Mouse (Mus musculus) intestine, embryonic 14.5 days (tissue): ENCODE measurements around the gene Rarg. TPM values are rescaled to one million over a fixed set of nuclear protein-coding genes. Genes with fewer than 3 reads are reported as not detected.
A peak's percentile ranks its signal among the peaks of the same experiment; 100 is the strongest.

Experiments used
- ATAC-seq: fragments of 200-750 bp; cut with Nextera tagmentation; replicated peaks from 2 replicates; pipeline ENCODE4 v1.8.0; 2017; ENCODE audit warnings: low read depth, moderate number of reproducible peaks, moderate TSS enrichment, moderate library complexity; ENCODE audit not compliant: low FRiP score, low TSS enrichment
- DNase-seq: peaks from one replicate; pipeline ENCODE4 v3.0.0-alpha.2; 2018; ENCODE audit warnings: low spot score
- H3K27ac ChIP-seq: fragments of 300-500 bp; sonication (generic); 2 replicates; pipeline ENCODE4 v1.5.1; 2014; ENCODE audit warnings: low read depth, mild to moderate bottlenecking, control low read depth
- H3K27me3 ChIP-seq: fragments of 300-500 bp; sonication (generic); replicated peaks from 2 replicates; pipeline ENCODE4 v1.6.1; 2014; ENCODE audit warnings: low read length, control low read depth; ENCODE audit not compliant: control insufficient read depth, insufficient read depth
- H3K36me3 ChIP-seq: fragments of 300-500 bp; sonication (generic); 2 replicates; pipeline ENCODE4 v1.6.1; 2014; ENCODE audit warnings: low read length, control low read depth; ENCODE audit not compliant: control insufficient read depth, insufficient read depth
- H3K4me1 ChIP-seq: fragments of 300-500 bp; sonication (generic); replicated peaks from 2 replicates; pipeline ENCODE4 v1.6.1; 2014; ENCODE audit warnings: low read length, control low read depth, mixed read lengths; ENCODE audit not compliant: control insufficient read depth, insufficient read depth
- H3K4me2 ChIP-seq: fragments of 300-500 bp; sonication (generic); 2 replicates; pipeline ENCODE4 v1.6.1; 2014; ENCODE audit warnings: low read length
- H3K4me3 ChIP-seq: fragments of 300-500 bp; sonication (generic); 2 replicates; pipeline ENCODE4 v1.5.1; 2014; ENCODE audit warnings: low read depth, low read length, control low read depth, mixed read lengths
- H3K9ac ChIP-seq: fragments of 300-500 bp; sonication (generic); 2 replicates; pipeline ENCODE4 v1.6.1; 2014; ENCODE audit warnings: mild to moderate bottlenecking, low read length
- H3K9me3 ChIP-seq: fragments of 300-500 bp; sonication (generic); 2 replicates; pipeline ENCODE4 v1.6.1; 2016; ENCODE audit warnings: low read length, control low read depth; ENCODE audit not compliant: control insufficient read depth
- WGBS: fragments of 180-500 bp; shearing (Covaris S2); extraction: QIAGEN DNeasy Blood & Tissue Kit; methylation state at CpG from one replicate; pipeline ENCODE4 v1.1.7; 2014; 5-methylcytosine and 5-hydroxymethylcytosine counted together
- polyA plus RNA-seq: library from polyadenylated mRNA; unstranded; fragments of >200 nt; fragmentation: Nextera tagmentation; extraction: Ambion mirVana; gene quantifications from 2 replicates; pipeline ENCODE4 v1.2.1, GENCODE M21; 2014

Rarg gene
- polyA plus RNA-seq, 1 experiment from 2014 or later = 16.4 TPM

DNA sequence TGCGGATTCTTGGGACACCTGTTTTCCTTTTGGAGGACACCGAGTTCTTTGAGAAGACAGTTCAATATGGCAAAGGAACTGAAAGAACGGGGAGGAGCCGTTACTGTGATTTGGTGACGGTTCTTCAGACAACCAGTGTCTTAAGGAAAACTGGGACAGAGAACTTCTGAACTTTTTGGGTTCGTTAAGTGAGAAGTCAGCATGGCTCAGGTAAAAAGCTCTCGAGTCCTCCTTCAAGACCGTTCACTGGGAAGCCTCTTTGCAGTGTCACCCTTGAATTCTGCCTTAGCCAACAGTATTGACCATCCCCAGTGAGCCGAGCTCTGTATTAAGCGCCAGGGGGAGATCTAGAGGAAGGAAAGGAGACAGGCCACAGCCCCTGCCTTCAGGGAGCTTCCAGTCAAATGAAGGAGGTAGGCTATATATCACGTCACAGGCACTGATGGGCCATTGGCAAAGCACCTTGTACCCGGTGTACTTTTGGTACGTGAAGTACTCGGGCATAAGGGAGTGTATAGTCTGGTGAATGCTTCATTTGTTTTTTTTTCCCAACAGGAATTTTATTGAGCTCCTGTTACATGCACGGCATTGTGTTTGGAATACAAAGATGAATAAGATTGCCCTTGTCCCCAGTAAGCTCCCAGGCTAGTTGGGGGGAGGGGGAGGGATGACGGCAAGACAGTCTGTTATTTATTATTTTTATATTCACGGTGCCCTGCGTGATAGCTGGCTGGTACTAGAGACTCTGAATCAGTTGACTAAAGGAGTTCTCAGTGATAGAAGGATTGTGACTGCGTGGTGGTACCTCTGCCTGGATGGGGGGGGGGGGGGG is 52.4 kb downstream of the Rarg start, which contains the start of gene Csad:
Gene Csad (minus strand): TSS at position 51 of the 832 bp plus-strand sequence.
- Histone ChIP-seq H3K36me3 (peaks cover 40% of the 10 kb centered on the region), H3K4me1 (peaks cover 24% of the 10 kb centered on the region), H3K9ac (peak within 1 kb of the TSS; percentile 95), H3K4me3 (peak within 1 kb of the TSS; percentile 90), H3K9me3 (no peaks in the 10 kb centered on the region), H3K27me3 (no peaks in the 10 kb centered on the region), H3K4me2 (peak within 1 kb of the TSS; percentile 59), H3K27ac (peak within 1 kb of the TSS; percentile 99)
- no peak for ATAC-seq
- DNase-seq = no peak
- 46% methylated on average over 19 of the region's 19 CpGs for WGBS

- H3K27ac ChIP-seq = peak overlapping the region; percentile 99
- H3K9me3 ChIP-seq = no peaks in the 10 kb centered on the region
- H3K27me3 ChIP-seq = no peaks in the 10 kb centered on the region
- peak overlapping the region; percentile 59 for H3K4me2 ChIP-seq
- ATAC-seq (peak; percentile 51), DNase-seq (peak; percentile 85)
- peak overlapping the region; percentile 95 for H3K9ac ChIP-seq
- 2% methylated on average over 23 of the region's 72 CpGs for WGBS
- peak overlapping the region; percentile 90 for H3K4me3 ChIP-seq
- peaks cover 24% of the 10 kb centered on the region for H3K4me1 ChIP-seq
- peaks cover 31% of the 10 kb centered on the region for H3K36me3 ChIP-seq
These were observed 53.4 kb downstream of the Rarg start for GRCm38 (mm10) chr15:102203835-102204381.

GRCm38 (mm10) chr15:102202971-102203834 is 54.1 kb downstream of the Rarg start, which contains the start of gene Zfp740:
Gene Zfp740 (plus strand): TSS chr15:102203249.
- H3K4me1 ChIP-seq = peaks cover 24% of the 10 kb centered on the region
- H3K4me3 ChIP-seq = peak within 1 kb of the TSS; percentile 90
- WGBS = under 1% methylated on average over 54 of the region's 68 CpGs
- peak within 1 kb of the TSS; percentile 99 for H3K27ac ChIP-seq
- H3K9me3 ChIP-seq = no peaks in the 10 kb centered on the region
- peak within 1 kb of the TSS; percentile 59 for H3K4me2 ChIP-seq
- peak; percentile 96 for DNase-seq
- peak; percentile 96 for ATAC-seq
- H3K36me3 ChIP-seq = peaks cover 24% of the 10 kb centered on the region
- peak within 1 kb of the TSS; percentile 95 for H3K9ac ChIP-seq
- no peaks in the 10 kb centered on the region for H3K27me3 ChIP-seq

- H3K4me3 ChIP-seq = no peak overlapping the region
- ATAC-seq (no peak), DNase-seq (no peak)
- no peaks in the 10 kb centered on the region for H3K9me3 ChIP-seq
- H3K4me2 ChIP-seq = no peak overlapping the region
- WGBS = 73% methylated on average over 4 of the region's 4 CpGs
- H3K27ac ChIP-seq = no peak overlapping the region
- H3K36me3 ChIP-seq = peaks cover 10% of the 10 kb centered on the region
- H3K4me1 ChIP-seq = peaks cover 5% of the 10 kb centered on the region
- H3K27me3 ChIP-seq = no peaks in the 10 kb centered on the region
- no peak overlapping the region for H3K9ac ChIP-seq
These were observed 58.5 kb downstream of the Rarg start for GRCm38 (mm10) chr15:102198841-102199240.

GRCm38 (mm10) chr15:102195373-102195772 is 61.9 kb downstream of the Rarg start:
- H3K27ac ChIP-seq = no peak overlapping the region
- H3K4me3 ChIP-seq = no peak overlapping the region
- H3K9me3 ChIP-seq = no peaks in the 10 kb centered on the region
- 58% methylated on average over 4 of the region's 4 CpGs for WGBS
- no peak overlapping the region for H3K4me2 ChIP-seq
- no peaks in the 10 kb centered on the region for H3K27me3 ChIP-seq
- H3K36me3 ChIP-seq = 0 out of 2 replicates have a peak, but pooled peaks cover 5% of the 10 kb centered on the region
- H3K4me1 ChIP-seq = no peaks in the 10 kb centered on the region
- DNase-seq (no peak), ATAC-seq (no peak)
- H3K9ac ChIP-seq = no peak overlapping the region

GRCm38 (mm10) chr15:102194439-102194838 is 62.9 kb downstream of the Rarg start:
- no peak overlapping the region for H3K4me2 ChIP-seq
- H3K9ac ChIP-seq = no peak overlapping the region
- 85% methylated on average over 4 of the region's 4 CpGs for WGBS
- 0 out of 2 replicates have a peak, but pooled peaks cover 5% of the 10 kb centered on the region for H3K36me3 ChIP-seq
- H3K4me1 ChIP-seq = no peaks in the 10 kb centered on the region
- ATAC-seq (no peak), DNase-seq (no peak)
- H3K27ac ChIP-seq = no peak overlapping the region
- no peaks in the 10 kb centered on the region for H3K27me3 ChIP-seq
- H3K9me3 ChIP-seq = no peaks in the 10 kb centered on the region
- no peak overlapping the region for H3K4me3 ChIP-seq

DNA sequence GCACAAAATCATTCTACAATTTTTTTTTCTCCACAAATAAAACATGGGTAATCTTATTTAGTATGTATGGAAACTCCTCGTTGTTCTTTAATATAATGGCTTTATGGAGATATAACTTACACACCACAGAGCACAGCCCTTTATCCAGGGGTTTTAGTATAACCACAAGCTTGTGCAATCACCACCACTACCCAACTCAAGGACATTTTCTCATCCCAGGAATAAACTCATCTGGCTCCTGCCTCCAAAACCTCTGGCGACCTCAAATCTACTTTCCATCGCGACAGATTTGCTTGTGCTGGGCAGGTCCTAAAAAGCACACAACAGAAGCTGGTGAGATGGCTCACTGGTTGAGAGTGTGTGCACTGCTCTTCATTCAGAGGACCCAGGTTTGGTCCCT is 63.7 kb downstream of the Rarg start:
- 77% methylated on average over 4 of the region's 4 CpGs for WGBS
- no peaks in the 10 kb centered on the region for H3K27me3 ChIP-seq
- no peak overlapping the region for H3K4me2 ChIP-seq
- H3K9me3 ChIP-seq = no peaks in the 10 kb centered on the region
- ATAC-seq (no peak), DNase-seq (no peak)
- no peak overlapping the region for H3K4me3 ChIP-seq
- no peak overlapping the region for H3K9ac ChIP-seq
- 0 out of 2 replicates have a peak, but pooled peaks cover 5% of the 10 kb centered on the region for H3K36me3 ChIP-seq
- H3K27ac ChIP-seq = no peak overlapping the region
- H3K4me1 ChIP-seq = no peaks in the 10 kb centered on the region

GRCm38 (mm10) chr15:102192820-102193386 is 64.4 kb downstream of the Rarg start:
- Histone ChIP-seq H3K27me3 (no peaks in the 10 kb centered on the region), H3K9ac (no peak overlapping the region), H3K9me3 (no peaks in the 10 kb centered on the region), H3K4me3 (no peak overlapping the region), H3K4me2 (no peak overlapping the region), H3K4me1 (no peaks in the 10 kb centered on the region), H3K27ac (0 out of 2 replicates have a peak overlapping the region, but pooled peaks have one; percentile 3), H3K36me3 (0 out of 2 replicates have a peak, but pooled peaks cover 4% of the 10 kb centered on the region)
- DNase-seq (no peak), ATAC-seq (no peak)
- 28% methylated on average over 5 of the region's 5 CpGs for WGBS
